Mouse (Mus musculus): ENCODE data around the gene Ripk3. TPM values are rescaled to one million over a fixed set of nuclear protein-coding genes. Genes with fewer than 3 reads are reported as not detected.

The Ripk3 gene
- polyA plus RNA-seq, 1 experiment from 2014 or later: 32.7 TPM

Other genes starting within 250 kb of the Ripk3 start
- 50.1 and 54.5 TPM in 2 replicates for gene Pck2, start 248.6 kb downstream of the Ripk3 start, polyA plus RNA-seq (2015; fragmentation: Nextera tagmentation; extraction: Ambion mirVana)
- gene Dcaf11, start 228.9 kb downstream of the Ripk3 start, polyA plus RNA-seq (2015; fragmentation: Nextera tagmentation; extraction: Ambion mirVana): 76.7 and 77.6 TPM in 2 replicates
- gene A730061H03Rik, start 228.5 kb downstream of the Ripk3 start, polyA plus RNA-seq (2015; fragmentation: Nextera tagmentation; extraction: Ambion mirVana): 0.89 and 1.2 TPM in 2 replicates
- gene Fitm1, start 213.2 kb downstream of the Ripk3 start, polyA plus RNA-seq (2015; fragmentation: Nextera tagmentation; extraction: Ambion mirVana): 0.64 and 8.1 TPM in 2 replicates
- 149 and 162 TPM in 2 replicates for gene Psme1, start 210.7 kb downstream of the Ripk3 start, polyA plus RNA-seq (2015; fragmentation: Nextera tagmentation; extraction: Ambion mirVana)
- 11.4 and 11.5 TPM in 2 replicates for gene Emc9, start 203.6 kb downstream of the Ripk3 start, polyA plus RNA-seq (2015; fragmentation: Nextera tagmentation; extraction: Ambion mirVana)
- 203 and 283 TPM in 2 replicates for gene Psme2, start 197.8 kb downstream of the Ripk3 start, polyA plus RNA-seq (2015; fragmentation: Nextera tagmentation; extraction: Ambion mirVana)
- 18.1 and 19.1 TPM in 2 replicates for gene Rnf31, start 197.2 kb downstream of the Ripk3 start, polyA plus RNA-seq (2015; fragmentation: Nextera tagmentation; extraction: Ambion mirVana)
- gene Irf9, start 185.3 kb downstream of the Ripk3 start, polyA plus RNA-seq (2015; fragmentation: Nextera tagmentation; extraction: Ambion mirVana): 10.7 and 12.4 TPM in 2 replicates
- gene Rec8, start 170.8 kb downstream of the Ripk3 start, polyA plus RNA-seq (2015; fragmentation: Nextera tagmentation; extraction: Ambion mirVana): 10.9 and 13.8 TPM in 2 replicates
- gene Ipo4, start 152.9 kb downstream of the Ripk3 start, polyA plus RNA-seq (2015; fragmentation: Nextera tagmentation; extraction: Ambion mirVana): 86.3 and 114 TPM in 2 replicates
- 2.0 and 2.5 TPM in 2 replicates for gene Gm49378, start 151.0 kb downstream of the Ripk3 start, polyA plus RNA-seq (2015; fragmentation: Nextera tagmentation; extraction: Ambion mirVana)
- gene Tm9sf1, start 145.1 kb downstream of the Ripk3 start, polyA plus RNA-seq (2015; fragmentation: Nextera tagmentation; extraction: Ambion mirVana): 116 and 123 TPM in 2 replicates
- gene Tssk4, start 138.7 kb downstream of the Ripk3 start, polyA plus RNA-seq (2015; fragmentation: Nextera tagmentation; extraction: Ambion mirVana): 0.50 and 1.1 TPM in 2 replicates
- gene Mdp1, start 128.4 kb downstream of the Ripk3 start, polyA plus RNA-seq (2015; fragmentation: Nextera tagmentation; extraction: Ambion mirVana): 54.4 and 55.8 TPM in 2 replicates
- gene Gmpr2, start 116.9 kb downstream of the Ripk3 start, polyA plus RNA-seq (2015; fragmentation: Nextera tagmentation; extraction: Ambion mirVana): 58.0 and 63.4 TPM in 2 replicates
- gene Nedd8, start 116.7 kb downstream of the Ripk3 start, polyA plus RNA-seq (2015; fragmentation: Nextera tagmentation; extraction: Ambion mirVana): 462 and 484 TPM in 2 replicates
- gene Tinf2, start 107.0 kb downstream of the Ripk3 start, polyA plus RNA-seq (2015; fragmentation: Nextera tagmentation; extraction: Ambion mirVana): 34.4 and 36.3 TPM in 2 replicates
- gene Tgm1, start 74.9 kb downstream of the Ripk3 start, polyA plus RNA-seq (2015; fragmentation: Nextera tagmentation; extraction: Ambion mirVana): 53.1 and 72.9 TPM in 2 replicates
- 36.3 and 37.1 TPM in 2 replicates for gene Rabggta, start 66.6 kb downstream of the Ripk3 start, polyA plus RNA-seq (2015; fragmentation: Nextera tagmentation; extraction: Ambion mirVana)
- 107 and 125 TPM in 2 replicates for gene Dhrs1, start 43.2 kb downstream of the Ripk3 start, polyA plus RNA-seq (2015; fragmentation: Nextera tagmentation; extraction: Ambion mirVana)
- gene Nop9, start 43.2 kb downstream of the Ripk3 start, polyA plus RNA-seq (2015; fragmentation: Nextera tagmentation; extraction: Ambion mirVana): 23.8 and 28.4 TPM in 2 replicates
- 14.8 and 15.1 TPM in 2 replicates for gene Cideb, start 30.4 kb downstream of the Ripk3 start, polyA plus RNA-seq (2015; fragmentation: Nextera tagmentation; extraction: Ambion mirVana)
- 0.71 and 0.81 TPM in 2 replicates for gene Ltb4r2, start 27.4 kb downstream of the Ripk3 start, polyA plus RNA-seq (2015; fragmentation: Nextera tagmentation; extraction: Ambion mirVana)
- 2.4 and 4.8 TPM in 2 replicates for gene Ltb4r1, start 22.9 kb downstream of the Ripk3 start, polyA plus RNA-seq (2015; fragmentation: Nextera tagmentation; extraction: Ambion mirVana)
- 7.7 and 8.2 TPM in 2 replicates for gene Adcy4, start 4.8 kb downstream of the Ripk3 start, polyA plus RNA-seq (2015; fragmentation: Nextera tagmentation; extraction: Ambion mirVana)
- gene Nfatc4, start 34.3 kb upstream of the Ripk3 start, polyA plus RNA-seq (2015; fragmentation: Nextera tagmentation; extraction: Ambion mirVana): 32.9 and 33.9 TPM in 2 replicates
- gene Nynrin, start 65.1 kb upstream of the Ripk3 start, polyA plus RNA-seq (2015; fragmentation: Nextera tagmentation; extraction: Ambion mirVana): 18.0 and 19.3 TPM in 2 replicates
- 0.45 and 0.66 TPM in 2 replicates for gene Cbln3, start 95.5 kb upstream of the Ripk3 start, polyA plus RNA-seq (2015; fragmentation: Nextera tagmentation; extraction: Ambion mirVana)
- 18.5 and 21.7 TPM in 2 replicates for gene Khnyn, start 96.1 kb upstream of the Ripk3 start, polyA plus RNA-seq (2015; fragmentation: Nextera tagmentation; extraction: Ambion mirVana)
- 65.5 and 66.5 TPM in 2 replicates for gene Sdr39u1, start 111.4 kb upstream of the Ripk3 start, polyA plus RNA-seq (2015; fragmentation: Nextera tagmentation; extraction: Ambion mirVana)
- gene Cma1, start 155.8 kb upstream of the Ripk3 start, polyA plus RNA-seq (2015; fragmentation: Nextera tagmentation; extraction: Ambion mirVana): 18.9 and 33.3 TPM in 2 replicates
- gene Cma2, start 162.1 kb upstream of the Ripk3 start, polyA plus RNA-seq (2015; fragmentation: Nextera tagmentation; extraction: Ambion mirVana): not detected in 2 replicates
- 0.22 and 0.48 TPM in 2 replicates for gene Mcpt1, start 229.1 kb upstream of the Ripk3 start, polyA plus RNA-seq (2015; fragmentation: Nextera tagmentation; extraction: Ambion mirVana)
- not detected in 2 replicates for gene Mcpt9, start 241.6 kb upstream of the Ripk3 start, polyA plus RNA-seq (2015; fragmentation: Nextera tagmentation; extraction: Ambion mirVana)